Mouse (Mus musculus) v-Abl transformed pro-B cells (cell line): ENCODE data around the gene Ntrk2.

Experiments used
- in situ Hi-C, 2 experiments: fragments of 400-800 bp; cut with MboI; formaldehyde crosslinking; loops; one replicate each; pipeline ENCODE4 v1.15.1; 2025; ENCODE audit not compliant: unreplicated experiment in 2 of 2

Ntrk2 gene

DNA sequence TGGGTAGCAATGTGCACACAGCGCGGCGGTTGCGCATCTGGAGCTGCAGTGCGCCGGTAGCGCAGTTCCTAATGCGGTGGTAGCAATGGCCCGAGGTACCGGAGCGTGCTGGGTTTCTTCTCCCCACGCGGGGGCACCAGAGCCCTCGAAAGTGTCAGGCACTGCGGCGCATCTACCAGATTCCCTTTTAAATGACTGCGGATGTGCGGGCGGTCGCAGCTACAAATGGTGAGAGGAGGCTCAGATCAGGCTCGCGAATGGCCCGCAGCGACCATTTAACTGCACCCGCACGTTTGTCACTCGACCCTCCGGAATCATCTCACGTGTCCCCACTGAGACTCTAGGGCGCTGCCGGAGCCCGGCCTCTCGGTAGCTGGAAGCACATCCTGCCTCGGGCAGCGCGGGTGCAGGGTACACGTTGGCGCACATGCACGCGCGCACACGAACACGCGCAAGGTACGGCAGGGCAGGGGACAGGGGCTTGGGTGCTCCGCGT, at the start of gene Ntrk2:
Gene Ntrk2, plus strand, starts transcription at position 173 of the 496 bp plus-strand sequence.
- in situ Hi-C loops: no loop called here

DNA sequence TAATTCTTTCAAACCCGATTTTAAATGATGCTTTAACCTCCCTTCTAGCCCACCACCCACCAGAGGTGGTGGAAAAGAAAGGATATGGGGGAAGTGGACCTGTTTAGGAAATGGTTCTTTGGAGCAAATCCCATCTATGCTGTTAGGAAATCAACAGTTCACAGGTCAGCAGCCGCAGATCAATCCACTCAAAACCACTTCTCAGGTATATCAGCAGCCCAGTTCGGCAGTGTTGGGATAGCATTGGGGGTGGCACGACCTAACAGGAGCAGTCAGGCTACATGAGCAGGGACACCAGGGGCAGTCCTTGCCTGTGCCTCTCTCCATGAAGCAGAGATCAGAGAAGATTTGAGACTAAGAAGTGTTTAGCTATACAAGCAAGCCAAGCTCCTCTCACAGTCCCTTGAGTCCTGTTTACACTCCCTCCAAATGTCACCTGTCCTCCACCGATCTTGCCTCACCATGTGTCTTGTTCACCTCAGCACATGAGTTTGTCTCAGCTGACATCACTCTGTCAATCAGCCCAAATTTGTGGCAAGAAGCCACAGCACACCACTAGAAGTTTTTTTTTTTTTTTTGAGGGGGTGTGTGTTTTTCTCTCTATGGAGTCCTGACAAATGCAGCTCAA, 45.3 kb upstream of the Ntrk2 start:
- in situ Hi-C loops: no loop called here

DNA sequence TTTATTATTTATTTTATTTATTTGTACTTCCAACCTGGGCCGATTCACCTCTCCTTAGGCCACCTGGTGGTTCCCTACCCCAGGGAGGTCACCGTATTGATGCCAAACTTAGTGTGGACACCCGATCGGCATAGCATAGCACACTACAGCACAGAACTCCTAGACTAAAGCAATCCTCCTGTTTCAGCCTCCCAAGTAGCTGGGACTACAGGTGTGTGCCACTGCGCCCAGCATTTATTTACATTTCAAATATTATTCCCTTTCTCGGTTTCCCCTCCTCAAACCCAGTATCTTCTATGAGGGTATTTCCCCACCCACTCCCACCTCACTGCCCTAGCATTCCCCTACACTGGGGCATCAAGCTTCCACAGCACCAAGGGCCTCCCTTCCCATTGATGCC, 38.1 kb upstream of the Ntrk2 start:
- in situ Hi-C loops: no loop called here

DNA sequence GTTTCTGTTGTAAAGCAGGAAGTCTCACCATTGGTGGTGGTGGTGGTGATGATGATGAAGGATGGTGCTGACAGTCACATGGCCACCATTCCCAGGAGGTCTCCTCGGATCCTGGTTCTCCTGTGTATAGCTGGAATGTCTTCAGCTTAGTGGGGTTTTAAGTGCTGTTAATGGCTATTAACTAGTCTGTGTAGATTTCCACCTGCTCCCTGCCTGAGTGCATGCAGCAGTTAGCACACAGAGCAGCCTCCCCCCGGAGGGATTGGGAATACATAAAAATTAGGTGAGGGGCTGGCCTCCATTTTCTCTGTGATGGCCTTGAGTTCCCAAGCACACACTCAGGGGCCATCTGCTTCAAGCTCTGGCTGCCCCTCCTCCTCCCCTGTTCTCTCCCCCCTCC, 36.9 kb upstream of the Ntrk2 start:
- in situ Hi-C loops: no loop called here

DNA sequence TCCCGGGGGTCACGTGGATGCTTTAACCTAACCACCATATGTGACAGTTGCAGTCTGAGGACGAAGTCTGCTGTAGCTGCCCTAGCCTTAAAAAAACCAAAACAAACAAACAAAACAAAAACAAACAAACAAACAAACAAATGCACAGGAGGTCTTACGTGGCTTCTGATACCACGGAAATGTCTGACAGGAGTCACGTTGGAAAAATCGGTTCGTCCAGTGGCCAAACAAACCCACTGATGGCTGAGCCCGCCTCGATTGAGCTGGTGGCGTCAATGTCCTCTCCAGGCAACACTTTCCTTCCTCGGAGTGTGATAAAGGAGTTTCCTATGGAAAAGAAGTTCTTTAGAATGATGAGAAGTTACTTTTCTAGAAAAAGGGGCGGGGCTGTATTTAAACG, 27.1 kb upstream of the Ntrk2 start:
- in situ Hi-C loops: no loop called here

DNA sequence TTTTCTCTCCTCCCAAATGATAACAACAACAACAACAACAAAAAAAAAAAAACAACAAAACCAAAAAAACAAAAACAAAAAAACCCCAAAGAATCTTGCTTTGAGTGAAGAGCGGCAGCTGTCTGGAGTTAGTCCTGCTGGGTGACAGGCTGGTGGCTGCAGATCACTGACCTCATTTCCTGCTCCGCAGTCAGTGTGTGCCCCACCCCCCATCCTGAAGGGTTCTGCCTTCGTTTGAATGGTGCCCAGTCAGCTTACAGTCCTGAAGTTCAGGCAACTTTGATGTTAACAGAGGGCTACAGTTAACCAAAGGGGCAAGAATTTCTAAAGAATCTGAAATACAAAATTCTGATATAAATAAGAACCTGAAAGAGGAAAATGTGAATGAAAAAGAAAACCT, 19.9 kb upstream of the Ntrk2 start:
- in situ Hi-C loops: no loop called here

DNA sequence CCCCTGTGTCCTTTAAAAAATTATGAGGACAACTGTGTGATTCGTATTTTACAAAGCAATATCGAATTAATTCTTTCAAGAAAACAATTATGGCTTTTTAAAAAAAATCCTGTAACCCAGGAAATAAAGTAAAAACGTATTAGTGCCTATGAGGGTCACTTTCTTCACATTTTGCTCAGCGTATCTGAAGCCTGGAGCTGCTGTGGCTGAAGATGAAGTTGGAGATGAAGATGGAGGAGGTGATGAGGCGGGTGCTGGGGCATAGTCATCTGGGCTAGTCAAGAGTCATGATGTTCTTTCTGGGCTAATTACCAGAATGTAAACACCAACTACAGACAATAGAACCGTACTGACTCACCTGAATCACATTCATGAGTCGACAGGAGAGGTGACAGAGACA, 15.6 kb upstream of the Ntrk2 start:
- in situ Hi-C loops: no loop called here

DNA sequence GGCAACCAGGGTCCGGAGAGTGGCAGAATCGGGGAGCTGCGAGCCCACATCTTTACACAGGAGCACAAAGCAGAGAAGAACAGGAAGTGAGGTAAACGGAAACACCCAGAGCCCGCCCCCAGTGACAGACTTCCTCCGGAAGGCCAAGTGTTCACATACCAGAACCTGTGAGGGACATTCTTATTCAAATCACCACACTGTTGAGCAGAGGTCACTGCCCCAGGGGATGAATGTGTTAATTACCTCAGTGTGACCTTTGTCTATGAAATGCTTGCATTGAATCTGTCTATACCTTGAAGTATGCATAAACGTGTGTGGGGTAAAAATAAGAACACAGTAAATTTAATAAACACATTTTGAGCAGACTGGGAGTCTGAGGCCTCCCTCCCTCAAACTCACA, 9.0 kb upstream of the Ntrk2 start:
- in situ Hi-C loops: no loop called here

DNA sequence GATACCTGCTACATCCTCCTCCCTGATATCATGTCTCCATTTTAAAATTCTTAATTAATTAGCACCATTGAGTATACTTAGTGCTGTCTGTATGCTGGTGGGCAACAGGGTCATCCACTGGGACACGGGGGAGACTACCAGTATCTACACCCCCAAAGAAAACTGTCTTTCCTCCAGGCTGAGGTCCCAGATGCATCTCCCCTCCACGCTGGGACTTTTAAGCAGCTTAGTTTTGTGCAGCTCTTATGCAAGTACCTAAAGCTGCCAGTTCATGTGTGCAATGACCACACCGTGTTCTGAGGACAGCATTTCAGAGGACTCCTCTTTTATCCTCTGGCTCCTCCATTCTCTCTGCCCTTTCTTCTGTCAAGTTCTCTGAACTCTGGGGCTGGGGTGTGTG, 5.1 kb upstream of the Ntrk2 start:
- in situ Hi-C loops: no loop called here

DNA sequence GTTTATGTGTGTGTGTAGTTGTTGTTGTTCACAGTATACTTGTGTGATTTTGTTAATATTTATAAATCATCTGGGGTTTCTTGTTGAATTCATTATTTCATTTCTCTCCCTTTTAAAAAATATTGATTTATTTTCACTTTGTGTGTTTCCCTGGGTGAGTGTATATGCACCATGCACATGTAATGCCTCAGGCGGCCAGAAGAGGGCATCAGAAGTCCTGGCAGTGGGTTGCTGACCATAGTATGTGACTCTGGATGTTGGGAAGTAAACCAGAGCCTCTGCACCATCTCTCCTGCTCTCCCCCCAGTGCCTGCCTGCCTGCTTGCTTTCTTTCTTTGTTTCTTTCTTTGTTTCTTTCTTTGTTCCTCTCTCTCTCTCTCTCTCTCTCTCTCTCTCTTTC, 2.5 kb upstream of the Ntrk2 start:
- in situ Hi-C loops: no loop called here

DNA sequence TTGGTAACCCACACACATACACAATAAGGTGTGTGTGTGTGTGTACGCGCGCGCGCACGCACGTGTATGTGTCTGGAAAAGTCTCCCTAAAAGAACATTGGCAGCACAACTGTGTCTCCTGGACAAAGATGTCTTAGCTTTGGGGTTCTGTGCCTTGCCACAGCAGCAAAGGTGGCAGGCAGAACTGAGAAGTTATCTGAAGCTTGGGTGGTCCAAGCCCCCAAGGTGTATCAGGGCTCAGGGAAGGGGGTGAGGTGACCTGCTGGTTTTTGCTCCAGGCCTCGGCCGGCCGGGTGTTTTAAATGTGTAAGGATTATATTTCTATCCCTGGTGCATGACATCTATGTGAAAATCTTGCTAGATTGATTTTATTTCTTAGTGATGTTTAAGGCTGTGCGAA, 536 bp upstream of the Ntrk2 start:
- in situ Hi-C loops: no loop called here

DNA sequence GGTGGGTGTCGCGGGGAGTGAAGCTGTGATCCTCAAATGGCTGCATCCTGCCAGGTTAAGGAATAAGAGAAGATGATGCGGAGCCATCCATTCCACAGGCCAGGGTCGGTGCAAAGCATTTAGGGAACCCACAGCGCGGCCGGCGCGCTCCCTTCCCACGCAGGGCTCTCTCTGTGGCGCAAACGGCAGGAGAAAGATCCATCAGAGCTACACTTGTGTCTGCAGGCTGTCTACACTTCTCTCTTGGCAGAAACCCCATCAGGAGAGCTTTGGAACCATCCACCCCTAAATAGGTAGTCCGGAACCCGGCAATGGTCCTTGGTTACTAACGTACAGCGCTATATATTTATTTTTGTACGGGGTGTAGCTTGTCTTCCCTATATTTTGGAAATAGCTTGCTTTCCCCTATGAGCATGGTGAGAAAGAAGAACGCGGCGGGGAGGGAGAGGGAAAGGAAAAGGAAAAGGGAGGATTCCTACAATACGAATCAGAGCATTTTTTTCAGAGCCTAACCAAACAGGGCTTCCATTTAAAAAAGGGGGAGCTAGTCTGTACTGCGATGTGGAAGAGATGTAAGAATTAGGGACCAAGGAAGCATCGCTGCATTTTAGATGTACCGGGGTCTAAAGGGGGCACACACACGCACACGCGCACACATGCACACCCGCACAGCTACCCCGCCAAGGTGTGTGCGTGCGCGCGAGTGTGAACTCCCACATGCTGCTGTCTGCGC, 693 bp downstream of the Ntrk2 start:
- in situ Hi-C loops: no loop called here

DNA sequence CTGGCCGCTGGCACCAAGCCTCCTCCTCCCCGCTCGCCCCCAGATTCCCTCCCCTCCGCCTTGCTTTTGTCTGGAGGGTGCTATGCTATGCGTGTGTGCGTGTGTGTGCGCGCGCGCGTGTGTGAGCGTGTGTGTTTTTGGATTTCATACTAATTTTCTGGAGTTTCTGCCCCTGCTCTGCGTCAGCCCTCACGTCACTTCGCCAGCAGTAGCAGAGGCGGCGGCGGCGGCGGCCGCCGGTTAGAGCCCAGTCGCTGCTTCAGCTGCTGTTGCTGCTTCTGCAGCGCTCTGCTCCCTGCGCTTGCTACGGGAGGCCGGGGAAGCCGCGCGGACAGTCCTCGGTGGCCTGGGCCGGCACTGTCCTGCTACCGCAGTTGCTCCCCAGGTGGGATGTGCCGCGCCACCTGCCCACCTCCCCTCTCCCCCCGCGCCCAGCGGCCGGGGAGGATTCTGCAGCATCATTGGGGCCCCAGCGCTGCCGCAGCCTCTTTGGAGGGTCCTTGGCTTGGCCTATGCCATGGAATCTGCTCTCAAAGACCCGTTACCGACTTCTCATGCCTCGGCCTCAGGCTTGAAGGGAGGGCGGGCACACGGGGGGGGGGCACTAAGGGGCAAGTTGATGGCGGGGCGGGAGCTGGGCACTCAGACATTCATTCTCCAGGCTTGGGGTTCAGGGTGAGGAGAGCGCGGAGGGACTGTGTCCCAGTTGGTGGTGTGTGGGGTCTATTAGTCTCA, 1.4 kb downstream of the Ntrk2 start:
- in situ Hi-C loops: no loop called here

DNA sequence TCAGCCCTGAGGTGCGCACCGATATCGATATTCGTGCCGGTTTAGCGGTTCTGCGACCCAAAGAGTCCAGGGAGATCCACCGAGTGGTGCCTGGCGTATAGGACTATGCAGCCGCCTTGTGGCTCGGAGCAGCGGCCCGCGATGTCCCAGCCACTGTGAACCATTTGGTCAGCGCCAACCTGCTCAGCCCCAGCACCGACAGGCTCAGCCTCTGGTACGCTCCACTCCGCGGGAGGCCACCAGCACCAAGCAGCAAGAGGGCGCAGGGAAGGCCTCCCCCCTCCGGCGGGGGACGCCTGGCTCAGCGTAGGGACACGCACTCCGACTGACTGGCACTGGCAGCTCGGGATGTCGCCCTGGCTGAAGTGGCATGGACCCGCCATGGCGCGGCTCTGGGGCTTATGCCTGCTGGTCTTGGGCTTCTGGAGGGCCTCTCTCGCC, 2.0 kb downstream of the Ntrk2 start:
- in situ Hi-C loops: no loop called here

DNA sequence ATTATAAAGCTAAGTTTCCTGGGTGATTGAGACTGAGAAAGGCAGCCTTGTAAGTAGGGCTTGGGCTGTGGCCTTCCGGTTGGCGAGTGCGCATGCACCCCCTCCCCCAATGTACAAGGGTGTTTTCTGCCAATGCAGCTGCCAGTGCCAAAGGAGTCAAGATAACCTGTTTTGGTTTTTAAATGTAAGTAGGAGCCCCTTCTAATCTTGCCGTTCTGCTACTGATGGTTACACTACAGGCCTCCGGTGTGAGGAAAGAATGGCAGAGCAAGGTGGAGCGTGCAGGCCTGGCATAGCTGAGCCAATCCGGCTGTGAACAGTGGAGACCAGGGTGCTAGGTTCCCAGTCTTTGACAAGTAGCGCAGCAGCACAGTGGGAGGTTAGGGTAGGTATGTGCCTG, 3.6 kb downstream of the Ntrk2 start:
- in situ Hi-C loops: no loop called here

DNA sequence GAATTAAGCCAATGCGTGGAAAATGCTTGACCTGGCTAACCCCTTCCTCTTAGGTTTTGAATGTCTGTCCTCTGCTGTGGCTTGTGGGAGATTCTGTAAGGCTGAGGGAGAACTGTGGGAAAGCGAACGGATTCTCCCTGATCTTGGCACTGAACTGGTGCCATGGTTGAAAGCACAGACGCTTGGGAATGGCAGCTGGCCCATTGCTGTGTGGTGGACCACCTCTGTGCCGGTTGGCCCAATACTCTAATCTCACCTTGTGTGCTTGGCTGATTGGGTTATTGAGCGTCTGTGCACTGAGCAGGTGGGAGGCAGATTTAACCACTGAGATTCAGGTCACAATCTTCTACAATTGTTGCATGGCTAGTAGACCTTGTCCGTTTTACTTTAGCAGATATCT, 18.4 kb downstream of the Ntrk2 start:
- in situ Hi-C loops: no loop called here

DNA sequence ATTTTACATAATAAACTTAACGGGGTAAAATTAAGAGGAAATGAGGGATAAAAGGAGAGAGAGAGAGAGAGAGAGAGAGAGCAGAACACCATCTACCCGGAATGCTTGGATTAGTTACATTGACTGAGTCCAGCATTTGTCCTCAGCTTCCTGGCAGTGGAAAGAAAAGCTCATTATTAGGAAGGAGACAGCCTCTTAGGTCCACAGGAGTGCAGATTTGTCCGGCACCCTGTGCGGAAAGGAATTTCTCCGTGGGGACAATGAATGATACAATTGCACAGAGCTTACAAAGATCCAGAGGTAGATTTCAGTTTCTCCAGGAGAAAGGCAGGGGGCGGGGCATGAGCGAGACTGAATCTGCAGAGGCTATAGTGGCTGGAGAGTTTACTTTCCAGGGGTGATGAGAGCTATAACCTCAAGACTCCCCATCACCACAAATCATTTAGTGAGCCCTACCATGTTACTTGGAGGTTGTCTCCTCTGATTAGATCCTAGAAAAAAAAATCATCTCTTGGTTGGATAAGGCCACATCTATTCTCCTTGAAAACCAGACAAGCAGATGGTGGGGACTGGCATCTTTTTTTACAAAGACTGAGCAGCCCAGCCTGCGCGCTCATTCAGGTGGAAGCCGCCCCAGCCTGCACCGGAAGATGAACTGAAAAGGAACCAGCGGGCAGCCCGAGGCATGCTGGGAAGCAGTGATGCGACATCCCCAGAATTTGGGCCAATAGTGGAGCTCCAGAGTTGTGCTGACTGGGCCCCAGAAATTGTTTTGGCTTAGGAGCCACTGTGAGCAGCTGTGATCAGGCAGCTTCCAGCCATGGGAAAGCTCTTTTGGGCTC, 20.2 kb downstream of the Ntrk2 start:
- in situ Hi-C loops: no loop called here

DNA sequence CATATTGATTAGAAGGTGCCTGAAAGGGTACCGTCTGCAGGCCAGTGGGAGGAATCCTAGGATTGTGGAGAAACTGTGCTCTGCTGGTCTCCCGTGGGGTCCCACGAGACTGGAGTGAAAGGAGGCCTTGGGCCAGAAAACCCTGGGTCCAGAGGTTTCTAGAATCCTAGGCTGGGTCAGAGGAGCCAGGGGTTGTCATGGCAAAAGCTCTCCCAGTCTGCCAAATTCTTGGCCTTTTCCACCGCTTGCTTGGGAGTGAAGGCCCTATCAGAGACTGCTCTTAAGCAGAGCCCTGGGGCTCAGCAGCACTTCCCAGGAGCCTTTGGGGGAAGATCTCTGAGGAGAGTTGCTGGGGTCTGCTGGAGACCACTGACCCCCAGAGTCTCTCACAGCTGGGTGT, 25.6 kb downstream of the Ntrk2 start:
- in situ Hi-C loops: no loop called here

DNA sequence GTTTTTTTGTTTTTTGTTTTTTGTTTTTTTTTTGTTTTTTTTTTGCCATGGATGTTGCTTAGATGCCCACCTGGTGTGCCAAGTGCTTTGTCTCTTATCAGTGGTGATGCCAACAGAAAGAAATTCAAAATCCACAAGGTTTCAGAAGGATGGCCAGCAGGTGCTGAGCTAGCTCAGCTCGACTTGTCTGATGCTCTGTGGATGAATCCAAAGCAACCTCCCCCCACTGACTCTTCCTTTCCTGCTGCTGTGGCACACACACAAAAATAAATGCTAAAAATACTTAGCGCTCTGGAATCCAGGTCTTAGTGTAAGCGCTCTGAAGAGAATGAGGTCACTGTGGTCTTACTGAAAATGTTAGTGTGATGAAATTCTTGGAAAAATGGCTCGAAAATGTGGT, 28.4 kb downstream of the Ntrk2 start:
- in situ Hi-C loops: no loop called here

DNA sequence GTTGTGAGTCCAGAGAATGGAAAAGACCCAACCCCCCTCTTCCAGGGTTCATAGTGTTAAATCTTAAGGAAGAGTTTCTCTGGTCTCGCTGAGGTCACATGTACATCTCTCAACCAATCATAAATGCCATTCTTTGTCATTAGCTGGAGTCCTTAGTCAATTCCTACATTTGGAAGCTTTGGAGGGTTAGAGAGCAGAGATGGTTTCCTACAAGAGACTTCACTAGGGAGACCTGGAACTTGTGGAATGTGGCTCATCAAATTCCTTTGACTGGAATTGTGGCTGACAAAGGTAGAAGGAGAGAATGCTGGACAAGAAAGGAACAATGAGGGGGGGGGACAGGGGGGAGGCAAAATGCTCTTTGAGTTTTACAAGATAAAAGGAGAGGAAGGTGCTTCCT, 30.5 kb downstream of the Ntrk2 start:
- in situ Hi-C loops: no loop called here

DNA sequence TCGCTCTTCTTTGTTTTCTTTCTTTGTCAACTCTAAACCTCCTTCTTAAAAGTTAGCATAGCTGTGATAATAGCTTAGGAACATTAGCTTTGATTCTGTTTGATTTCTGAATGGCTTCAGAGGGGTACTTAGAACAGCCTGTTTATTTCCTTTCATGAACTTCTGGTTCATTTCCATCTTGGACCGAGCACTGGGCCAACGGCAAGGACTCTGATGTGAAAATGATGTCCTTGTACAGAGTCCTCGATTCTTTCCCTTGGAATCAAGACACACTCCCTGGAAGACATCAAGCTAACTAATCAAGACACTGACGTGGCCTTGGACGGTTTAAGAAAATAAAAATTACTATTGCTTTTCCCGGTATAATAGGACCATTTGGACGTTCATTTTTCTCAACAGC, 31.7 kb downstream of the Ntrk2 start:
- in situ Hi-C loops: no loop called here
